Mouse (Mus musculus): ENCODE results near the gene Gnpat. TPM values are rescaled to one million over a fixed set of nuclear protein-coding genes. Genes with fewer than 3 reads are reported as not detected.

Gene Gnpat
- total RNA-seq, 2 experiments from 2014 or later = 93.1 to 104 TPM

- peak in 1 of 2 experiments; percentile 42 for DNase-seq
Measured at GRCm38 (mm10) chr8:124842929-124843328, 19.9 kb upstream of the Gnpat start.

DNA sequence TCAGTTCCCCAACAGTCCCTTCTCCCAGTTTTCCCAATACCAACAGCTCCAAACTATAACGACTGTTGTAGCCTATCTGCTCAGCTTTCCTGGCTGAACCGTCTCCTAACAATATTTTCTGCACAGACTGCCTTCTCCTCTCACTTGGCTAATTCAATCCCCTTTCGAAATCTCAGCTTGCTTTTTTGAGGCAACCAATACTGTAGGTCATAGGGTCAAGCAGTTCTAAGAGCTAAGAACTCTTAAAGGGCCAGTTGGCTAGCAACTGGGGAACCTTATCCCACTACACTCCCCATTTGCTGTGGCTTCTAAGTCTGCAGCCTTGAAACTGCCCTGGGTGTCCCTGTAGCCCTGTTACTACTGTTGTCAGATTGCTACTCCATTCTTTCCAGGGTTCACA, 17.7 kb upstream of the Gnpat start:
- DNase-seq = no peak

DNA sequence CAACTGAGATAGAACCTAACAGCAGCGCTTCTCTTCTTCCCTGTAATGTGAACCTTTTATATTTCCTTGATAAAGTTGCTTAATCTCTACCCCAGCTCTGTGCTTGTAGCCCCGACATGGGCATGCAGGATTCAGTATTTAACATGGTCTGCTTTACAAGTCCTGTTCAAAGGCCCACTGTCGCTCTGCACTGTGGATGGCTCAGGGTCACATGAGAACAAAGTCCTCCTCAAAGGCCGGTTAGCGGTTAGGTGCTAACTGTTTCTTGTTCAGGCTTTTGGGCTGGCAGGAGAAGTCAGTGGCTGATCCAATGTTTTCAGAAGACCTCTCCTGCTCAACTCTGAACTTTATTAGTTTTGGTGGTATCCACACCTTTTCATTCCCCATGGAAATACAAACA, 17.3 kb upstream of the Gnpat start:
- no peak for DNase-seq

DNA sequence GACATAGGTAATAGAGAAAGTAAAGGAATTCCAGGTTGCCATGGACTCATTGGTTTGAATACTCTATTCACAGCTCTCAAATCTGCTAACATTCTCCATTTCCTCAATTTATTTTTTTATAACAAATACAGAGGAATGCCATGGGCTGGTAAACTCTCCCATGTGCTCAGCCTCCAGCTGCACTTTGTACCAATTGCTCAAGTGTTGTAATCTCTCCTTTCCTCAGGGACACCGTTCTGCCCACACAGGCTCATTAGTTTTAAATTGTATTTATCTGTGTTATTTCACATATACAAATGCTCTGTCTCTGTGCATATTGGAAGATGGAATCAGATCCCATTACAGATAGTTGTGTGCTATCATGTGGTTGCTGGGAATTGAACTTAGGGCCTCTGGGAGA, 9.3 kb upstream of the Gnpat start:
- no peak for DNase-seq

DNA sequence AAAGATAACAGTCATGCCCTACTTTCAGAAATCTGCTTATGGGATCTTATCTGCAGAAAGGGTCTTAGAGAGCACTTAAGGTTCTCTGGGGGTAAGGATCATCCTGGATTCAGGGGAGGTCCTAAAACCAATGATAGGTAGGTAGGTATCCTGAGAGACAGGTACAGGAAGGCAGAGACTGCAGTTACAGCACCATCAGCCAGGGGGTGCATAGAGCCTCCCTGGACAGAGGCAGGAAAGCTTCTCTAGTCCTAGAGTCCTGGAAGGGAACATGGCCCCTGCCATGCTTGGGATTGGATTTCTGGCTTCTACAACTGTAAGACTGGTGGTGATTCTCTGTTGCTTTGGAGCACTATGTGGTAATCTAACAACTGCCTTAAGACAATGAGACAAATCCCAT, 3.4 kb upstream of the Gnpat start:
- peak; percentile 20 to 61 for DNase-seq

DNA sequence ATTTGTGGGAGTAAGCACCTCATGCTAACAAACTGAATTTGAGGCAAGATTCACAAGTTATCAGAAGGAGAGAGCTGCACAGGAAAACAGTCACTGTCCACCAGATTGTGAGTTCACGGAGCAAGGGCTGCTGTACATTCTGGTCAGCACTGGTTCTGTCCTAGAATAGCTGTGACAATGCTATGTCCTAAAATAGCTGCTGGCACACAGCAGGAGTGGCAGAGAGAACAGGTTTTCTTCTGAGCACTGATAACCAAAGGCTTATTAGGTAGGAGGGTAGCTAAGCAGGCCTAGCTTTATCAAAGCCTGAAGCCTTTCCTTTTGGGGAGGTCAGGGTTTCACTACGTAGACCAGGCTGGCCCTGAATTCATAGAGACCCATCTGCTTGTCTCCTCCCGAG, 2.6 kb upstream of the Gnpat start:
- DNase-seq = no peak

DNA sequence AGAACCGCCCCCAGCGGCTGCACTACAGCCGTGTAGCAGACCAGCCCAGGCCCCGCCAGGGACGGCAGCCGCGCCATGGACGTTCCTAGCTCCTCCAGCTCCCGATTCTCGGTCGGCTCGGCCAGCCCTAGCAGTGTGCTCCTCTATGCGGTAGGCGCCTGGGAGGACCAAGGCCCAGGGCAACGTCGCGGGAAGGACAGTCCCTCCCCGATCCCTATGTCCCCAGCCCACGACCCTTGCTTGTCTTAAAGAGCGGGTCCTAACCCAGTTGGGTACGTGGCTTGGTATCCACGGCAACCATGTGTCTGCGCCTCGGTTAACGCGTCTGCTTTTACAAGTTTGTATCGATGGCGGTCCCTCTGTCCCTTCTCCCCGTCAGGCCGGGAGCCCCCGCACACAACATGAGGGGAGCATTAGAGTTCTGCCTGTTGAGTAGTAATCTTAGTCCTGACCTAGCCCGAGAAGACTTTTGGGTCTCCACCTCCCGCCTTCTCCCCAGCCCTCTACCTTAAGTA, 387 bp downstream of the Gnpat start:
- DNase-seq = no peak

DNA sequence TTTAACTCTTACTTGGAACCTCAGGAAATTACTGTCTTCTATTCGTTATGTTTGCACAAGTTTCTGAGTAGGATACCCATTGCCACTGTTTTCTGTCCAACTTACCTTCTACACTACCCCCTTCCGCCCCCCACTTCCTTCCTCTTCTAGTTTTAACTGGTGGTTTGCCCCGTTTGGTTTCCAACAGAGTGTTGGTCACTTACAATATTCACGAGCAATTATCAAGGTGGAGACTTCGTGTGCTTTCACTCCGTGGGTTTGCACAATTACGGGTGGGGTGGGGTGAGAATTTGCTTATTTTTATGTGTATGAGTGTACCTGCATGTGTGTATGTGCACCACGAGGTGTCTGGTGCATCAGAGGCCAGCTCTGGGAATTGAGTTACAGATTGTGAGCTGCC, 896 bp downstream of the Gnpat start:
- DNase-seq = no peak

GRCm38 (mm10) chr8:124866669-124867068, 3.8 kb downstream of the Gnpat start:
- no peak for DNase-seq

GRCm38 (mm10) chr8:124867126-124867525, 4.3 kb downstream of the Gnpat start:
- peak; percentile 54 to 63 for DNase-seq

- no peak for DNase-seq
Measured at GRCm38 (mm10) chr8:124869708-124870107, 6.9 kb downstream of the Gnpat start.

GRCm38 (mm10) chr8:124871474-124871873, 8.6 kb downstream of the Gnpat start:
- DNase-seq = no peak

DNA sequence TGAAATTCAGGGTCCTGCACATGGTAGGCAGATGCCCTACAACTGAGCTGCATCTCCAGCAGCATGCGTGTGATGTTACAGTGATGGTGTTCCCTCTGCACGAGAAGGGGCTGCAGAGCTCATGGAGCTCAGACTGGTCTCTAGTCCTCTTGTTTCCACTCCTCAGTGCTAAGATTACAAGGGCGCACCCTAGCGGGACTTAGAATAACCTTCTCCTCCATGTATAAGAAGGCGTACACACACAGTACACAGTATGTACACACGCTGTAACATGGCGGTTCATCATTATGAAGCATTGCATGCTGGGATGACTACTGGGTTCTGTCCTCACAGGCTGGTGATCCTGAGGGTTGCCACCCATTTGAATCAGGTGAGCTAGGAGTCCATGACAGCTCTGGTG, 9.2 kb downstream of the Gnpat start:
- DNase-seq = no peak

DNA sequence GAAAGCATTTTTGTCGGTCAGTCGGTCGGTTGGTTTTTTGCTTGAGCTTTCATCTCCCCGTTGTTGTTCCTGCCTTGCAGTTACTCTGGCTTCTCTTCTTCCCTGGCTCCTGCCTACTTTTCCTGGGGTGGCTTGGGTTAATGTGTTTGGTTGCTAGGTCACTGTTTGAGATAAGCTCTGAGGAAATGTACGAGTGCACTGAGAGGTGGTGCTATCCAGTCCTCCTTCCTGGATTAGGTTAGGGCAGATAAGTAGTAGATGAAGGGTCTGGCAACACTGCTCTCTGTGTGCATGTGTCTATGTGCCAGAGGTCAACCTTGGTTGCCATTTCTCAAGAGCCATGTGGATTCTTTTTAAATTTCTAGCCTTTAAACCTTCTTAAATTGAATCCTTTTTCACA, 9.9 kb downstream of the Gnpat start:
- no peak for DNase-seq

GRCm38 (mm10) chr8:124878141-124878540, 15.3 kb downstream of the Gnpat start:
- no peak for DNase-seq

DNA sequence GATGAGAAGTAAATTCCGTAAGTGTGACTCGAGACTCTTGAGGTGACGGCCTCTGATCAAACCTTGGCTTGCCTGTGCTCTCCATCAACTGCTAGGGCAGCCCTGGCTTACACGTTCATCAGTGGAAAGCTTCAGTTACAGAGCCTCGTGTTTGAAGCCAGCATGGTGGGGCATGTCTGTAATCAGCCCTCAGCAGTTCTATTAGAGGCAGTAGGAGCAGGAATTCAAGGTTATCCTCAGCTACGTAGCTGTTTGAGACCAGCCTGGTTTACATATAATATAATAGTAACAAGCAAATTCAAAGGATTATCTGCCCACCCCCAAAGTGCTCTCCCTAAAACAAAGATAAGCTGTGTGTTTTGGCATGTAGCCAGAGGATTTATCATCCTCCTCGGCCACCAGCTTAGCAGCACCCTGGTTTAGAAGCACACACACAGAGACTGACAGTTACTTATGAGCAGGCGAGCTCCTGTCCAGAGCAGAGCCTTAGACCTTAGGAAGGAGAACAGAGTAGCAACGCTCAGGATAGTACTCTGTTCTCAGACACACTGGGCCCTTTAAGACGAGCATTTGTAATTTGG, 16.2 kb downstream of the Gnpat start:
- no peak for DNase-seq

- no peak for DNase-seq
Measured at GRCm38 (mm10) chr8:124888385-124888784, 25.6 kb downstream of the Gnpat start.

DNA sequence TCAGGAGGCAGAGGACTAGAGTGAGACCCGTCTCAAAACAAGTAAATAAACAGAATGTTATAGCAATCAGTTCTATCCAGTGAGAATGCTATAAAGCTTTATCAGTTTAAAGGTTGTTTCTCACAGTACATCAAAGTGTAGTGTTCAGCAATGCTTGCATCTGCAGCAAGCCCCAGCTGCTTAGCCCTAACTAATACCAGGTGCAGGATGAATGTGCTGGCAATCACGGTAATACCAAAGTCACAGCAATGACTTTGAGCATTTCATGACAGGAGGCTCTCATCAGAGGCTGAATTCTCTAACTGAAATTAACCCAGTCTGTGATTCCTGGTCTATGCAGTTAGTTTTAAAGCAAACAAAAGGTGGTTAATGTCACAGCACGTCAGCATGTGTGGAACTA, 29.8 kb downstream of the Gnpat start:
- DNase-seq = no peak

GRCm38 (mm10) chr8:124896010-124896631, 33.3 kb downstream of the Gnpat start:
- DNase-seq = peak; percentile 15 to 34

- peak; percentile 86 to 90 for DNase-seq
Measured at GRCm38 (mm10) chr8:124896632-124897385, 34.0 kb downstream of the Gnpat start.

- peak; percentile 98 for DNase-seq
Measured at GRCm38 (mm10) chr8:124897386-124898250, 34.8 kb downstream of the Gnpat start, which contains the start of the genes Exoc8 and Sprtn. Exoc8 (minus strand) TSS chr8:124897705. Sprtn (plus strand) TSS chr8:124897886.

DNA sequence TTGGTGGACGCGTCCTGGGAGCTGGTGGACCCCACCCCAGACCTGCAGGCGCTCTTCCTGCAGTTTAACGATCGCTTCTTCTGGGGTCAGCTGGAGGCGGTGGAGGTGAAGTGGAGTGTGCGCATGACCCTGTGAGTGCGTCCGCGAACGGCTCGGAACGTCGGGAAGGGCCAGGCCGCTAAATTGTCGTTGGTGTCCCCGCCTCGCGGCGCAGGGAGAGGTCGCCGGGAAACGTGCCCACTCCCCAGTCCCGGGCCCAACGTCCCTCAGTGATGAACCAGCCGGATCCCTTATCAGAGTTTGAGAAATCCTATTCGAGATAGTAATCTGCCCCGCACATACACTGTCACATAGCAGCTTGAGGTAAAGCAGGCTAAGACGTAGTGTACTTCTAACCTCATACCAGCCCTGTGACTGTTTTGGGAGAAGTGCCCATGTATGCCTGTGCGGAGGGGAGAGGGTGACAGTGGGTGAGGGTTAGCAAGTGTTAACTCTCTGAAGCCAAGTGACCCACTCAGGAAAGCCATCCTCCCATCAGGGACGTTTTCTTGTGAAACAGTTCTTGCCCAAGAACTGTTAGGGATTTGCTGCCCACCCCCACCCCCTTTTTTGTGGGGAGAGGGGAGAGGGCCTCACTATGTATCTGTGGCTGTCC, 35.5 kb downstream of the Gnpat start:
- peak in 1 of 2 experiments; percentile 32 for DNase-seq
